Mouse (Mus musculus) megakaryocyte, embryonic 14.5 days (primary cell): Measurements from ENCODE around the gene Lgi4.

Experiments
- FLI1 ChIP-seq: IDR thresholded peaks from 2 replicates; pipeline ENCODE4 v1.6.1; 2012; ENCODE audit warnings: low read length, inconsistent platforms, mixed read lengths
- GATA1 ChIP-seq: IDR thresholded peaks from 3 replicates; pipeline ENCODE4 v1.6.1; 2012; ENCODE audit warnings: mixed read lengths, low read length, inconsistent platforms, borderline replicate concordance

DNA sequence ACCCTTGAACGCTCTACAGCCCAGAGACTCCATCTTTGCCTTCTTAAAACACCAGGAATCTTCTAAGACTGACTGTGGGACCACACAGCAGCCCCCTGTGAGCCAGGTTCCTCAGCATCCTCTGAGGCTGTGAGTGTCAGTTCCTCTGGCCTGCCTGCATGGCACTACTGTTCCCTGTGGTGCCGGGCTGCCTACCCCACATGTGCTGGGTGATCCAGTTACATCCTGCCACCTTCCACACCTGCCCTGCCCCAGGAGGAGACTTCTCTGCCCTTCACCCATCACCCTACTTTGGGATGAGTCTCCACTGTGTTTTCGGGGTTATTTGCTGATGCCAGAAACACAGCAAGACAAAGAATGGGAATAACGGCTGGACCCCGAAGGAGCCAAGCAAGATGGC is 60.4 kb downstream of the Lgi4 start:
- TF ChIP-seq GATA1 (no peak), FLI1 (no peak)
